Mouse (Mus musculus) layer of hippocampus, adult 11-12 months (tissue): Measurements from ENCODE around the gene Htr1d.

Experiments
- DNase-seq: peaks from one replicate; pipeline ENCODE4 v3.0.0; 2022; ENCODE audit warnings: low spot score

Gene Htr1d

DNA sequence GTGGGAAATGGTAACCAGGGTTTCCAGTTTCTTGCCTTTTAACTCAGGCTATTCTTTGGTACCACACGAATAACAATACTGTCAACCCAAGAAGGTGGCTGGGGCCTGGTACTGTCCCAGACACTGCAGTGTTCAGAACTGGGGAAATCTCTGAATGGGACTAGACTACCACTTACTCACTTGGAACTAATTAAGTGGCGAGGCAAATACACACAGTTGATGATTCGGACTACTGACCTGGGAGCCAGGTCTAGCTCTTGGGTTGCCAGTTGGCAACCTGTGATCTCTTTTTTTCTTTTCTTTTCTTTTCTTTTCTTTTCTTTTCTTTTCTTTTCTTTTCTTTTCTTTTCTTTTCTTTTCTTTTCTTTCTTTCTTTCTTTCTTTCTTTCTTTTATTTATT lies 29.0 kb downstream of the Htr1d start:
- no peak for DNase-seq

DNA sequence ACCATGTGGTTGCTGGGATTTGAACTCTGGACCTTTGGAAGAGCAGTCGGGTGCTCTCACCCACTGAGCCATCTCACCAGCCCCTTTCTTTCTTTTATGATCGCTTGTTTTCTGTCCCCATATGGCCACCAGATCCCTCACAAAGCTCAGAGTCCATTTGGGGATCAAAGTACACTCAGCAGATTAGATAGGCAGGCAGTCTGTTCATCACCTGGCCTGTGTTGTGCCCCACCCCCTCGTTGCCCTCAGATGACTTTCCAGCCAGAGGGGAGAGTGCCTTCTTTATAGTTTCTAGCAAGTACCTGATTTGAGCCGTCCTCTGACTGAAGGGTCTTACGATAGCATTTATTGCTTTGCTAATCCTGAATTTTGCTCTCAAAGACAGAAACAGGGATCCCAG lies 29.5 kb downstream of the Htr1d start:
- DNase-seq = no peak

DNA sequence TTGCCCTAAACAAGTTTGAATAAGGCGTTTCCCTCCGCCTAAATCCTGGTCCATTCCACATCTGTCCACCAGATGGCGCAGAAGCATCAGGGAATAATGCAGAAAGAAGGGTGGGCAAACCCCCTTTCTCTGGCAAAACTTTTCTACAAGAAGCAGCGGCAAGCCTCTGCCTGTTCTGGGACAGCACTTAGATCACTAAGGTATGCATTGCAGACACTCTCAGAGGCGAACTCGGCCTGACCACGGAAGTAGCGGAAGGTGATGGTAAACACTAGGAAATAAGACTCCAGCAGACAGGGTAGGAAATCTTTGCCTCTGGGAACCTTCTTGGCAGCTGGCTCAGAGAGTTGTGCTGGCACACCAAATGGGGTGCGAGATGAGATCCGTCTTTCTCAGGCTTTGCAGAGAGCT lies 31.5 kb downstream of the Htr1d start:
- peak; percentile 79 for DNase-seq

DNA sequence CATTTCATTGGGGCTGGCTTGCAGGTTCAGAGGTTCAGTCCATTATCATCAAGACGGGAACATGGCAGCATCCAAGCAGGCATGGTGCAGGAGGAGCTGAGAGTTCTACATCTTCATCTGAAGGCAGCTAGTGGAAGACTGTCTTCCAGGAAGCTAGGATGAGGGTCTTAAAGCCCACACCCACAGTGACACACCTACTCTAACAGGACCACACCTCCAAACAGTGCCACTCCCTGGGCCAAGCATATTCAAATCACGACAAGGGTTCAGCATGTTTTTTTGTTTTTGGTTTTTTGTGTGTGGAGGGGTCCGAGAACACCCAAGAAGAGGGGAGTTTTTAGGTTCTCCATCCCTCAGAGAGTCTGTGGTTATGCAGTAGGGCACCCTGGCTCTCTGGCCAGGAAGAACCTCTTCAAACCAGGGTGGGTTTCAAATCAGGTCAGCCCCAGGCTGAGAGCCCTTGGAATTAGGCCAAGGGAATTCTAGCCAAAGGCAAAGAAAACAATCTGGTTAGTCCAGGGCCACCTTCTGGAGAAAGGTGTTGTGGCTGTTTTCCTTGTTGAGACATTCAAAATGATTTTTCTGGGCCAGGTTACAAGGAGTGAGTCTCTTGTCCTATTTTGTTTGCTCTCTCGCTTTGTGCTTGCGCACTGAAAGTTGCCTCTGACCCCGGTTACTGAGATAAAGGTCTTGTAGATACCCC lies 33.3 kb downstream of the Htr1d start:
- no peak for DNase-seq

DNA sequence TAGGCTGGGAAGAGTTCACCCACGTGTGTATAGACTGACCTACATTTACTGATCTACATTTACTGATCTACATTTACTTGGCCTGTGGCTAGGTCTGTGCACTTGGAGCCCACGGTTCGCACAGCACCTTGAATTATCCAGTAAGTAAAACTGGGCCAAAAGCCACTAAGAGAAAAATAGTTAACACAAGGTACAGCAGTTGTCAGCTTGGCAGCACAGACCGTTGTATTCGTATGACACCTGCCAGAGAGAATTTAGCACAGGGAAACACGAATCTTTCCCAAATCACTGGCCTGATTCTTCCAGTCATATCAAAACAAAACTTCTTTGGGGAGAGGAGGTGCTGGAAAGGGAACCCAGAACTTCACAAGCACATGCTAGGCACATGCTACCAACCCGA lies 35.0 kb downstream of the Htr1d start:
- DNase-seq = no peak

DNA sequence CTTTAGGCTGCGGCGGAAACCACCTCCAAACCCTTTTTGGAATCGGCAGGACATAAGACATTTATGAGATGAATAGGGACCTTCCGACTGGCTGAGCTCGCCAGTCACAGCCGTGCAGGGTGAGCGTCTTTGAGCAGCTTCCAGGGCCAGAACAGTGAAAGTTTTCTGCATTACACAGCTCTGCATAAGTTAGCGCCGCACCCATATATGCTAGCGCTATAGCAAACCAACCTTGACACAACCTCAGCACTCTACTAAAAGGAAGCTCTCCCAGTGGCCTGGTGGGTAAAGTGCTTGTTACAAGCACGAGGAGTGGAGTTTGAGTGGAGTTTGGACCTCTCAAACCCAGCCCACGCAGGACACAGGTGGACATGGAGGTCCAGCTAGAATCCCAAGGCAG lies 35.9 kb downstream of the Htr1d start:
- DNase-seq = no peak

DNA sequence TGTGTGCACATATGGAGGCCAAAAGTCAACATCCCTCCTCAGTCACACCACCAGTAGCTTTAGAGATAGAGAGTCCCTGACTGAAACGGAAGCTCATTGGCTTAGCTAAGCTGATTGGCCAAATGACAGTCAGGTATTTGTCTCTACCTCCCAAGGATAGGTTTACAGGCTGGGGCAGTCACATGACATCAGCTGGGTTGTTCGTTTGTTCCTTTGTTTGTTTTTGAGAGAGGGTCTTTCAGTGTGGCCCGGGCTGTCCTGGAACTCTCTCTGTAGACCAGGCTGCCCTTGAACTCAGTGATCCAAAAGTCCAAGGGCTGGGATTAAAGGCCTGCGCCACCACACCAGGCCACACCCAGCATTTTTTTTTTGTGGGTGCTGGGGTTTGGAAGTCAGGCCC lies 37.9 kb downstream of the Htr1d start:
- DNase-seq = no peak

DNA sequence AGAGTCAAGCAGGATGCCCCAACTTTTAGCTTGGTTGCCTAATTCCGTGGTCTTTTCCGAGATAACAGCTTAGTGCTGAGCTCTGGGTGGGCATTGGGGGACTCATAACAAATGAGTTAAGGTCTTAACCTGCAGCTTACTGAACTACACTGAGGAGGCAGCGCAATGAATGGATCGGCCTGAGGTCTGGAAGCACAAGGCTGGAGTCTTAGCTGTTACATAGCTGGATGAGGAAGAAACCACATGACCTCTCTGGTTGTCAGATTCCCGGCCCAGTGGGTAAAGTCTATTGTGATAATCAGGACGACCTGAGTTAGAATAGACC lies 38.4 kb downstream of the Htr1d start:
- DNase-seq = no peak

DNA sequence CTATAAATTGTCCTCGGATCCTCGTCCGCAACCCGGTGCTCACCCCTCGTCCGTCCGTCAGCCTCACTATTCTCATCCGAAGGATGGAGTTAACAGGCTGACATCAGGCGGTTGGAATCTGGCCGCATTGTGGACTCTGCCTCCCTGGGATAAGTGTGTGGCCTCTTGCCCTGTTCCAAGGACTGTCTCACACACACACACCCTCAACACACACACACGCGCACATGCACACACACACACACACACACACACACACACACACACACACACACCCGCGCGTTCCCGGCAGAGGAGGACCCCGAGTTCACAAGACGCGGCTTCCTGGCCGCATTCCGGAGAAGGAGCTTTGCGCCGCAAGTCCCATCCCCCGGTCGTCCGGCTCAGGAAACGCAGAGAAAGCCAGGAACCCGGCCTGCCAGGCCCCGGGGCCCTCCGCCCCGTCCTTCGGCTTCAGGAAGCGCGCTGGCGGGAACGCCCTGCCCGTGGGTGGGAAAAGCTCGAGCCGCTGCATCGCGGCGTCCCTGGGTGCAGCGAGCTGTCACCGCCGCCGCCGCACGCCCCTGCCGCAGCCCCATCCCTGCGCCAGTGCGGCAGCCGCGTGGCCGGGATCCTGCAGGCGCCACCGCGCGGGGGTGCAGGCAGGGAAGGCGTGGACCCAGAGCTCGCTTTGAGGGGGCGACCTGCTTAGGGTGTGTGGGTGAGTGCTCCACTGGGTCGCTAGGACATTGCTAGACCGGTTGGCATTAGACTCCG lies 38.9 kb downstream of the Htr1d start, which contains the start of gene 6030445D17Rik:
6030445D17Rik (plus strand) TSS at position 165 of the 753 bp plus-strand sequence.
- peak; percentile 46 for DNase-seq

DNA sequence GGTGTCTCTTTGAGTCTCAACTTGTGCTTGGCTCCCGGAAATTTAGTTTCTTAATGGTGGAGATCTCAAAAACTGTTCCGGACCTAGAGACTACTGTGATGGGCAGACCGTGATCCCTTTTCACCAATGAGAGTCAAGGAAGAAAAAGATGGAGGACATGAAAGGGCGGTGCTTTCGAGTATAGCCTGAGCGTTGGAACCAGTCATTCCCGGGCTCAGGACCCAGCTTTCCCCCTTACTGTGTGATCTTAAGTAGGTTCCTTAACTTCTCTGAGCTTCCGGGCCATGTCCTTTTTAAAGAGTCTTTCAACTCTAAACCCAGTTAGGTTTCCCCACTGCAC lies 39.5 kb downstream of the Htr1d start:
- no peak for DNase-seq

DNA sequence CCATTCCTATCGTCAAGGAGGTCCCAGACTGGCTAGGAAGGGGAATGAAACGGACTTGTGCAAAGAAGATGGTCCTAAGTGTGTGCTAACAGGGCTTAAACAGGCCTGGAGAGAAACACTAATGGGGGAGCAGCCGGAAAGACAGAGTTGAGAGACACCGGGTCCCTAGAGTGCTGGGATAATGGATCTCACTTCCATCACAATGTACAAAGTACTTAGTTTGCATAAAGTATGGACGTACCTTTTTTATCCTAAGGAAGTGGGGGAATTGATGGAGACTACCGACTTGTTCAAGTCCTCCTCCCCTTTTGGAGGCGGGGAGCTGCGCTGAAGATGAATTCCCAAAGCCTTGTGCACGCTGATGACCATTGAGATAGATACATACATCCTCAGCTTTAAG lies 40.1 kb downstream of the Htr1d start:
- no peak for DNase-seq

DNA sequence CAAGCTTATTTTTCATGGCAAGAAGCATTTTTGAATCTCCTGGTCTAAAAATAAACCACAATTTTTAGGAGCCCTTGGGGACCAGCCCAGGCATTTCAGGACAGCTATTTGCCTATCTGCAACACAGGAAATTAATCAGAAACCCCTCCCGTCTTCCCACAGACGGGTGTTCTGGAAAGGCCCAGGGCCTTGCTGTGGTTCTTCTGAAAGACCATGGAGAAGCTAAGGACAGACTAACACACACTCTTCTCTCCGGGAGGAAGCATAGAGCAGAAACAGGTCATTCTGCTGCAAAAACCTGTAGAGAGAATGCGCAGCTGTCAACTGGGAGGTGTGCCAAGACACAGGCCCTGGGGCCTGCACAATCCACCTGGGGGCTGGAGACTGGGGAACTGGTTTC lies 42.9 kb downstream of the Htr1d start:
- DNase-seq = no peak

DNA sequence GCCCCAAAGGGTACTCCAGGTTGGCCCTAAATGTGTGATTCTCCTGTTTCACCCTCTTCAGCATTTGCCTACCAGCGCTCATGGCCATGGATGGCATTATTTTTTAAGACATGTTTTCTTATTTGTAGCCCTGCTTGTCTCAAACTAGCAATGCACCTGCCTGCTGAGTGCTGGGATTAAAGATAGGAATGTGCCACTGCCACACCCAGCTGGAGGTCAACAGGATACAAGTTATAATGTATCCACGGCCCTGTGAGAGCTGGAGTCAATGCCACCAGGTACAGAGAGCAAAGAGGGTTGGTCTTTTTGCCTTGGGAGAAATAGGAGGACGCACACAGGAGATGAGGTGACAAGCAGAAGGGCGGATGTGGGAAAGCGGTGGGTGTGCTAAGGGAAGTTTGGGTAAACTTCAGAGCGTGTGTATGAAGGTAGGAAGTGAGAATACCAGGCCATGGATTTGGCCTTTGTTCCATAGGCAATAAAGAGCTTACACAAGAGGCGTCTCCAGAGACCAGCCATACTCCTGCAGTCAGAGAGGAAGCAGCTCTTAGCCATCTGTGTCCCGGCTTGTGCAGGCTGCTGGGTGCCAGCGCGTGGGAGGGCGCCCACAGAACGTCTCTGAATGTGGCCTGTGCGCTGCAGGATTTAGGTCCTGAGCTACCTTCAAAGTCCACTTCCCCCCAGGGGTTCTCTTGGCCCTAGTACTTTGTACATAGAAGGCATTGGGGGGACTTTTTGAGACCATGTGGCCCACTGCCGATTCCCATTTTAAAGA lies 45.4 kb downstream of the Htr1d start:
- DNase-seq = peak; percentile 85

DNA sequence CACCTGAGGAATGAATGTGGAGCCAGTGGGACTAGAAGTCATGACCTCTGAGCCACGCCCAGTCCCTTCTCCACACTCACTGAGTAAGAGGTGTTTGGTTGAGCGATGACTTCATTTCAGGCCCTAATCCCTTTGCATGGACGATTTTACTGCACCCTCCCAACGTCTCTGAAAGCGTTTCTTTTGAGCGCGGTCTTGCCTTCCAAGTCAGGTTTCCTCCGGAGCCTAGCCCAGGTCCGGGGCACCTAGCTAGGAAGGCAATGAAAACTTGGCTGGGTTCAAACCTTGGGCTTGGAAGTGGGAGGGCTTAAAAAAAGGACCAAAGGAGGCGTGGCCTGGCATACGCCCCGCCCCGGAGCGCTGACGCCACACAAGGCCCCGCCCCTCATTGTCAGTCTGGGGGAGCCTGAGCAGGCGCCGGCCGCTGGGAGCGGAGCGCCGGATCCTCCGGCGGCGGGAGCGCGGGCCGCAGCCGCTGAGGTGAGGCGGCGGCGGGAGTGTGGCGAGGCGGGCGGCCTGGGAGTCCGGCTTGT lies 46.1 kb downstream of the Htr1d start, which contains the start of gene Luzp1:
Luzp1 (plus strand) TSS at position 391 of the 533 bp plus-strand sequence.
- DNase-seq = peak; percentile 95

DNA sequence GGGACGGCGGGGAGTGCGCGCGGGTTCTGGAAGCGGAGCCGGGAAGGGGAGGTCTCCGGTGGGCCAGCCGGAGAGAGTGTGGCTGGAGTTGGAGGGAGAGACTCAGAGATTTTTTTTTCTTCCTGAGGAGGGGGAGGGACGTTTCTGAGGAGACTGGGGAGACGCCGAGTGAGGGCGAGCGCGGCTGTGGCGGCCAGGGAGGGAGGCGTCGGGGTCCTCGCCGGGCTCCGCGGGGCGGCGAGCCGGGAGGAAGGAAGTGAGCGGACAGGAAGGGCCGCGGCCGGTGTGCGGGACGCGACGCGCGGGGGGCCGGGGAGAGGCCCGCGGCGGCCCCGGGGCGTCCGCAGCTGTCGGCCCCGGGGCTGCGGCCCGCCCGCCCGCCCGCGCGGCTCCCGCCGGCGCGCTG lies 46.6 kb downstream of the Htr1d start:
- no peak for DNase-seq

DNA sequence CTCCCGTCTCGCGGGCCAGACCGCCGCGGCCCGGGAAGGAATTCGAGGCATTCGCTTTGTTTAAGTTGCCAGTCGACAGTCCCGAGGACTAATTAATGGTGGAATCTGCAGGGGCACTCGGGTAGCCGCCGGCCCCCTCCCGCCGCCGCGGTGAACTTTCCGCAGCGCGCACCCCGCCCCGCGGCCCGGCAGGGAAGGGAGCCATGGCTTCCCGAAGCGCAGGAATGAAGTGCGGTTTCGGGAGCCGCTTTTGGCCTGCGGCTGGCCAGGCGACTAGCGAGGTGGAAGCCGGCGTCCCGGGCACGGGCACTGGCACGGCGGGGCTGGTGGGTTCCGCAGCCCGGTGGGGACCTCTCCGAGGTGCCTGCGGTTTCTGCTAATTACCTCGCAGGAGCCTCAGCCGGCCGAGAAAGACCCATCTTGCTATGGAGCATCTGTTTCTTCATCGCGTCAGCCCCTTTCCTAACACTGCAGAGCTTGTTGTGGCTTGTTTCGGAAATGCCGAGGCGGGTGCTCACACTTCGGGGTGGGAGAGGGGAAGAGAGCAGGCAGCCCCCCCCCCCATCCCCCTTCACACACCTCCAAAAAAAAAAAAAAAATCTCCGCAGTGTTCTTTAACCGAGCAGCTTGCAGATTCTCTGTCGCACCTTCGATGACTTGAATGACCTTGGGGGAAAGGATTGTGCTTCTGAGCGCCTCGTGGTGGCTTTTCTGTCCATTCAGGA lies 47.2 kb downstream of the Htr1d start:
- DNase-seq = no peak

DNA sequence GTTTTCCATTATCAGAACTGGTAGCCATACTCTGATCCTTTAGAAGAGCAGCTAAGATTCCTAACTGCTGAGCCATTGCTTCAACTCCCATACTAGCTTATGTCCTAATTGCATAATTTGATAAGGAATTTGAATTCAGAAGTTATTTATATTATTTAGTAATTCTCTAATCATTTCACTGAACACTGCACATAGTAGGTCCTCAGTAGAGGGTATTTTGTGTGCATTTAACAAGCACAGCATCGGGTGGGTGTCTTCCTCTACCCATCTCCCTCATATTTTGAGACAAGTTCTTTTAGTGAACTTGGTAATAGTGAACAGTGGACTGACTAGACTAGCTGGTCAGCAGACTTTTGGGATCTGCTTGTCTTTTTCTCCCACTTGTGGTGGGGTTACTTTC lies 53.4 kb downstream of the Htr1d start:
- DNase-seq = no peak

DNA sequence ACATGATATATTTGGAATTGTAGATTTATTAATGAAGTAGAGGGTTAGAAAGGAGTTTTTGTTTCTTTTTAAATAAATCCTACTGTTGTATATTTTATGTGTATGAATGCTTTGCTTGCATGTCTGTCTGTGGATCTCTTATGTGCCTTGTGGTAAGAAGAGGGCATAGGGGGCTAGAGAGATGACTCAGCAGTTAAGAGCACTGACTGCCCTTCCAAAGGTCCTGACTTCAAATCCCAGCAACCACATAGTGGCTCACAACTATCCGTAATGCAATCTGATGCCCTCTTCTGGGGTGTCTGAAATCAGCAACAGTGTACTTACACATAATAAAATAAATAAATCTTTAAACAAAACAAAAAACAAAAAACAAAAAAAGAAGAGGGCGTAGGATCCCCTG lies 63.2 kb downstream of the Htr1d start:
- no peak for DNase-seq
